Mouse (Mus musculus) heart, adult 11 months (tissue): ENCODE measurements around the gene Ift122.

Source experiments
- DNase-seq: peaks from one replicate; pipeline ENCODE4 v3.0.0; 2022

Gene Ift122

DNA sequence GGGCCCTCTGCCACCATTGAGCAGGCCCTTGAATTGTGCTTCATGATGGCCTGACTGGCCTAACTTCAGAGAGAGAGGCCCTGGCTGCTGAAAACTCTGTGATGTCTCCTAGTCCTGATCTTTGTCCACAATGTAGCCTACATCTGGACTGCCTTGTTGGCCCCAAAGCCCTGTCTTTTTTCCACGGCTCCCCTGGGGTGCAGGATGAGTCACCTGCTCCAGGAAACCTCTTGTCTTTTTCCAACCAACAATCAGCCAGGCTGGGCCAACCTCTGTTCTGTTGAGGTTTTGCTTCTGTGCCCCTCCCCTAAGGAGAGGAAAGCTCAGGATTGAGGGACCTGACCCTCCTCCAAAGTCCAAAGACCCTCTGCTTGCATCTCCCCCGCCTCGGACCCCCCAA lies 108.5 kb downstream of the Ift122 start:
- no peak for DNase-seq

DNA sequence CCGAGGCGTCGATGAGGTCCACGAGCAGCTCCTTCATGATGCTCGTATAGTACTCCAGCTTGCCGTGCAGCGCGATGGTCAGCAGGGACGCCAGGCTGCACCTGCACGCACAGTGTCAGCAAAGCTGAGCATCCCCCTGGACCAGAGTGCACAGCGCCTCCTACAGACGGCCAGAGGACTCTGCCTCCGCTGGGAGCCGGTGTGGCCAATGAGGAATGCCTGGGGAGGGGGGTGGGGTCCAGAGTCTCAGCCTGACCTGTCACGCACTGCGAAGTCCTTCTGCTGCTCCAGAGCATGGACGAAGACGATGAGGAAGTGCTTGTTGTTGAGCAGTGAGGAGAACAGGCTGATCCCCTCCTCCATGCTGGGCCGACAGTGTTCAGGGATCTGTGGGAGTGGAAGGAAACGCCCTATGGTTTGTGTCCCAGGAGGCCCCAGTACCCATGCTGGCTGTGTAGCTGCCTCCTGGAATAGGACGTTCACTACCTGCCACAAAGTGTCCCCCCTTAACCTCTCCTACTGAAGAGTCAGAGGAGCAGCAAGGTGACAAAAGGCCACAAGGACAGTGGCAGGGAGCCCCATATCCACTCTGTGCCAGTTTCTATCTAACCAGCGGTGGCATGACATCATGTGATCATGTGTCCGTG lies 109.3 kb downstream of the Ift122 start:
- DNase-seq, result peak; percentile 96

DNA sequence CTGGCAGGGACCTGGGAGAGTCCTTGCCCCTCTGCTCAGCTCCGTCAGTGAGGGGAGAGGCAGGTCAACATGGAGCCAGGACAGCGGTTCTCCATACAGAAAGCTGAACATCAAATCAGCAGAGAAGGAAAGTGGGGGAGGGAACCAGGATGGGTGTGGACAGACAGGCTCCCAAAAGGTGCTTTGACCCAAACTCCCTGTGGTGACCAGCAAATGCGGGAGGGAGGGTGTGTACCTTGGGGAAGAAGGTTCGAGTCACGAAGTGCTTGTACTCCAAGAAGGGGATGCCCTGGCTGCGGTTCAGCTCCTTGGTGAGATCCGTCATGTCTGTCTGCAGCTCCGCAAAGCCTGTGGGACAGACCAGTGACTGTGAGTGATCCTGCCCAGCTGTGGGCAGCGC lies 110.4 kb downstream of the Ift122 start:
- DNase-seq, result peak; percentile 98

DNA sequence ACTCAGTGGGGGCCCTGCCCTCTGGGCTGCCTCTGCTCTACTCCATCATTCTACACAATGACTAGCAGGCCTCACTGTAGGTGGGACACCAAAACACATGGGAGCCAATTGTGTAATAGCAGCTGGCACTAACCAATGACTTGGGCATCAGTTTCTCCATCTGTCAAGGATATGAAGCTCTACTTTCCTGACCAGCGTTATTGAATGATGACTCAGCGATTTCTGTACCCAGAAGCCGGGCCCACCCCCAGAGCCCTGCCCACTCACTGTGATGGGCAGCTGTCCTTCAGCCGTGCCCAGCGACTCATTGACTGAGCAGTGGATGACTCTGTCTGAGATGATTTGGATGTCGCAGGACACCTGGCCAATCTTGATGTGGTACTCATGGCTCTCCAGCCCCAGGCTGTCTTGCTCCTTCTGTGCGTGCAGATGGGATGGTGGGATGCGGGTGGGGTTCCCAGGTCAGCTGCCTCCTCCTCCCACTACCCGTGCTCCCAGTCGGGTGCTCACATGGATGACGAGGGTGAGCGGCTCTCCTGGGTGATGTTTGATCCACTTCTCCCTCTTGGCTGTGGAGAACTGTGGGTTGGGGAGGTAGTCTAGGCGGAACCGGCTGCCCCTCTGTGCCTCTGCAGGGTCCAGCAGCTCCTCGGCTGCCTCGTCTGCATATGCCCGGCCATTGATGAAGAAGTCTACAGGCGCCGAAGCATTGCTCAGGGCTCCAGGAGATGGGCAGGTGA lies 113.1 kb downstream of the Ift122 start:
- no peak for DNase-seq

DNA sequence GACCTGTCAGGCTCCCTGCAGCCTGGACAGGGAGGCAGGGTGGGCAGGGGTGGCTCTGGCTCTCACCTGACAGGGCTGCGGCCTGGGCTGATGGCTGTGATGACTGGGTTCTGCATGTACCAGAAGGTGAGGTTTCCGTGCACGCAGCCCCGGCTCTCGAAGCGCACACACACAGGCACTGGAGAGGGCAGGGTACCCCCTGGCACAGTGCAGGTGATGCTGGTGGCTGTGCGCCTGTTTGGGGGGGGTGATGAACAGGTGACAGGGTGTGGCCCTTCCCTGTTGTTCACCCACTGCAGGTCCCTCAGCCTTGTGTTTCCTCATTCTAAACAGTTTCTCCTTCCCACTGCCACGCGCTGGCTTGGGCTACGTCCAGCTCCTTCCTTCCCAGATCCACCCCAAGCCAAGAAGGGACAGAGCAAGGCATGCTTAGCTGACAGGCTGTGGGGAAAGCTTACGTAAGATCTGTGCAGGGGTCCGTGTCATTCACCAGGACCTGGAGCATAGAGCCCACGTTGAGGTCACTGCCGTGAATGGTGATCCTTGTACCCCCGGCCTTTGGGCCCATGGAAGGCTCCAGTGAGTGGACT lies 114.1 kb downstream of the Ift122 start:
- DNase-seq, result no peak

DNA sequence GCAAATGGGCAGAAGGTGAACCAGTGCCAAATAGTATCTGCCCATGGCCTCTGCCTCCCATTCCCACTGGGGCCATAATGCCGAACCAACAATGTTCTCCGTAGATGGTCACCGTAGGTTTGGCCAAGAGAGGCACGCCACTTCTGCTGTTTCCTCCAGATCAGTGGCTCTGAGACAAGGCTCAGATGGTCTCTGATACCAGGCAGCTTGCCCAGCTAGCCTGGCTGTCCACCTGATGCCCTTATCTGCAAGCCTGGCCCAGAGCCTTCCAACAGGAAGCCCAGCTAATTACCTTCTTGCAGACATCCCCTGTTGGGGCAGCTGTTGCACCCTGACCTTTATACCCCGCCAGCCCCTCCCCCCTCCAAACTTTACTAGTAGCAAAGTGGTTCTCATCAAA lies 114.8 kb downstream of the Ift122 start:
- peak; percentile 94 for DNase-seq

DNA sequence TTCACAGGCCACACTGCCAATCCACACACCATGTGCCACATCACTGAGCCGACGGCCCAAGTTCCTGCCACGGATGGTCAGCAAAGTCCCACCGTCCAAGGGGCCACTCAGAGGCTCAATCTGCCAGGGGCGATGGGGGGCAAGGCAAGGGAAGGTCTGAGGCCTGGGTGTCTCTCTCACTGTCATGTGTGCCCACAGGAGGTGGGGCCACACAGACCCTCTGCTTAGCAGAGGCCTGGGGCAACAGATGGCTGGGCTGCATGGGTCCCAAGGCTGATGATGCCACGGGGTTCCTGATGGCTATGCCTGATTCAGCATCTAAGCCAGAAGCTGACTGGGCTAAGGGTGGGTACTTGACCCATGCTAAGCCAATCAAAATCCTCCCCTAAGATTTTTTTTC lies 115.4 kb downstream of the Ift122 start:
- DNase-seq, result no peak

DNA sequence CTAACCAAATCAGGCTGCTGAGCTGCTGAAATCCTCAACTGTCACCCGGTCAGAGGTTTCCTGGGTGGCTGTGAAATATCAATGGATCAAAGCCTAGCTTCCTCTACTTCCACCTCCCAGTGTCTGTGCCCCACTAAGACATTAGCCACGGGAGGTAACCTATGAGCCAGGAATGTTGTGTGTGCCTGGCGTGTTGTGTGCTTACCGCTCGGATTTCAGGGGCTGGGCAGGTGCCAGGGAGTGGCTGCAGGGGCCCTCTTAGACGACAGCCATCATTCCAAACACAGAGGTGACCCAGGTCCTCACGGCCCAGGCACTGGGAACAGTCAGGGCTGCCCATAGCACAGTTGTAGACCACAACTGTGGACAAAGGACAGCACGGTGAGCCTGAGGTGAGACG lies 115.8 kb downstream of the Ift122 start:
- no peak for DNase-seq

DNA sequence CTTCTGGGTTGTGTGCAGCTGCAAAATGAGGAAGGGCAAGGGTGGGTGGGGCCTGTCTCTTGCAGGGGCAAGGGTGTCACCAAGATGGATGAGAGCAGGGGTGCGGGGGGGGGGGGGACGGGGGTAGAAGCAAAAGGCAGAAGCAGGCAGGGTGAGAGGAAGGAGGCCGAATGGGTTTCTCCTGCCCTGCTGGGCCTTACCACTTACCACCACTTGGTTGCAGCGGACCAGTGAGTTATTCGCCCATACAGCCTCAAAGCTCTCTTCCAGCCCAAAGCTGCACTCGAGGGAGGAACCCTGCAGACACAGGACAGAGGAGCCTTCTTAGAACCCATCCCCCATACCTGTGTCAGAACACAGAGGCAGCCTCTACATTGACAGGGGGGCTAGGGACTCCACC lies 116.7 kb downstream of the Ift122 start:
- DNase-seq, result no peak

DNA sequence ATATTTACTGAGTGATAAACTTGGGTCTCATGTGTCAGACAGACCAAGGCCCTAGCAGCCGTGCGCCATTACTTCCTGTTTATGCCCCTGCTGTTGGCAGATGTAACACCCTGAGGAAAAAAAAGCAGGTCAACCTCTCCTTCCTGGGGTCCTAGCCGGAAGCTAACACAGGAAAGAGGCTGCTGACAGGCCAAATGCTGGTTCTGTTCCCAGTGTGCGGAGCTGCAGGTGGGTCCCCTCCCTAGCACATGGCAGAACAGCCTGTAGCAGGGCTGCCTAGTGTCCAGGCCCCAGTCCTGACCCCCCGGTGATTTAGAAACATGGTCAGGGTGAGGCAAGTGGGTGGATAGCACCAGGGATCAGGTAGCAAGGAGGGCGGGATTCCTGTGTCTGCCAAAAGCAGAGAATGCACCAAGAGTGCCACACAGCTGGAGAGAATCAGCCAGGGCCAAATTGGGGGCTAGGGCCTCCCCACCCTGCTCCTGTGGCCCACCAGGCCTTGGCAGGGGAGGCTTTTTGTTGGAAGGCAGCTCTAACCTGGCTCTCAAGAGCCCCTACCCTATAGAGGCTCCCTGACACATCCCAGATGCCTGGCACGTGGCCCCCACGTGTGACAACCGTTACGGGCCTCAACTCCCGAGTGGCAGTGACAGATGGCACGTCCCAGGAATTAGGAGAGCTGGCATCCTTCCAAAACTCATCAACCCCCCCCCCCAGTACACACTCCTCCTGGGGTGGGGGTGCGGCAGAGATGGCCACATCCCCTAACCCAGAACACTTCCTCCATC lies 118.2 kb downstream of the Ift122 start:
- DNase-seq, result peak; percentile 97

DNA sequence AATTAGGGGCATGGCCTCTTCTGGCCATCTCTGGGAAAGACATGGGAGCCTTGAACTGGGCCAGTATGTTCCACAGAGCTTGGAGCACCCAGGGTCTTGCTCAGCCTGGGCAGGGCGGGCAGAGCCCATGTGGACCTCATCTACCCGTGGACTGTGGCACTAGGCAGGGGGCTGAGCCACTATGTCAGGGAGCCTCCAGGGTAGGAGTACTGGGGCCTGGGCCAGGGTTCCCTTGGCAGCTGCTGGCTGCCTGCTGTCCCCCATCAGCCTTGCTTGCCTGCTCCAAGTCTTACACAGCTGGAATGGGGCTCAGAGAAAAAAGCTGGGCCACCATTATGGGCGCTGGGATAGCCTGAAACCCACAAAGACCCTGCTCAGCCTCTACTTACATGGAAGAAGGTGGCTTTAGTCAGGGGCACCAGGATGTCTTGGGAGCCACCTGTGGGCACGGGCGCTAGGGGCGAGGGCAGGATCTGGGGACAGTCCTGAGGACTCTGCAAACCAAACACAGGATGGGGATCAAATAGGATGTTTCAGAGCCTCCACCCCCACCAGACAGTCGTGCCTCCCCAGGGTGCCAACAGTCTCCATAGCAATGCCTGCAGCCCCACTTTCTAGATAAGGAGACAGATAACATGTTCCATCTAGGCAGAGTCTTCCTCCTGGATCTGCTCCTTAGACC lies 119.0 kb downstream of the Ift122 start:
- DNase-seq, result no peak

DNA sequence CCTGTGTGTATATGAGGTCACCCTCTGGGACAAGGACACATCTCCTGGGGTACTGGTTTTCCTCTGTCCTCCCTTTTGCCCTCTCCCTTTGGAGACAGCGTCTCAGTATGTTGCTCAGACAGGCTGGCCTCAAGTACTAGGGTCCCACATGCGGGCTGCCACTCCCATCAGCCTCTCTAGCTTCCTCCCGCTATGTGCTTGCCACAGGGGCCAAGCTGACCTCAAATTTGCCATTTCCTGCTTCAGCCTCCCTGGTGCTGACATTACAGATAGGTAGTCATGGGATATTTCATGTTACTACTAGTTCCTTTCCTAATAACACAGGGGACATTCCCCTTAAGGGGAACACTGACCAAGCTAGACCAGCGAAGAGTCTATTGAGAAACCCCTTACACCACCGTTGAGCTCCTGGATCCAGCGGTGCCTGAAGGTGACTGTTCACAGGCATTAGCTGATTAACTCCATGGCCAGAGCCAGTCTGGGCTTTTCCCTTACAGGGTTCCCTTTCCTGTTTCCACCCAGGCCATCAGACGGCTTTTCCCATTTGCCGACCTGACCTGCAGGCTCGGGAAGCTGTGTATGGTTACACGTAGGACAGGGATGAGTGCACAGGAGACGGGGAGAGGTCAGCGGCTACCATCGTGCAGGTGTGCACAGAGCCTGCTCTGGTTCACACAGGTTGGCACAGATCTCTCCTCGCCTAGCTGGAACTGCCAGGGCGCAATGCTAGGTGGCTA lies 120.0 kb downstream of the Ift122 start:
- DNase-seq, result peak; percentile 93

DNA sequence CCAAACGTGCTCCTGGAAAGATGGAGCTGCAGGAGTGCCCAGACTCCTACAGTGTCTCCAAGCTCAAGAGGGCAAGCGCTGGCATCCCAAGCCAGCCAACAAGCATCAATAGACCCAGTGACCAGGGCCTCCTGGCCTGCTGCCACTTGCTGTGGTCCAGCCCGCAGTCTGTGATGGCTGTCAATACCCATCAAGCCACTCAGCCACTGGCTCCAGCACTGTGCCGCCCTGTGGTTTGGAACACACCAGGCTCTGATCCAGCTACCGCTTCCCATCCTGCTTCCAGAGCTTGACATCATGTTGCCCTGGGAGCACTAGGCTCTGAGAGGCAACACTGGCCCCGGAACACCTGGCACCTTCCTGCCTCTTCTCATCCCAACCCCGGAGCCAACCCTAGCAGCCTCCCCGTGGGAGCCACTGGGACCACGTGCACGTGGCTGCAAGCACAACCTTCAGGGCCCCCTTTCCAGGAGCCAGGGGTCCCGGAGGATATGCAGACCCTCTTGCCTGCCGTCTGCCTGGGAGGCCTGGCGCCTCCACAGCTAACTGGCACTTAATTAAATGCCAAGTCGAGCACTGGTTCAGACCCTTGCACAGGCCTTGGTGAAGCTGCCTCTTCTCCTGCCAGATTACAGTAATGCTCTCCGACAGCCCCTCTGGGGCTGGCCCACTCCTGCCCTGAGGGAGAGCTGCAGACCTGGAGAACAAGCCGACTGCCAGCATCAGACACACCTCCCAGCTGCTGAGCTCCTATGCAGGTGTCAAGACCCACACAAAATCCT lies 120.8 kb downstream of the Ift122 start:
- peak; percentile 95 for DNase-seq

DNA sequence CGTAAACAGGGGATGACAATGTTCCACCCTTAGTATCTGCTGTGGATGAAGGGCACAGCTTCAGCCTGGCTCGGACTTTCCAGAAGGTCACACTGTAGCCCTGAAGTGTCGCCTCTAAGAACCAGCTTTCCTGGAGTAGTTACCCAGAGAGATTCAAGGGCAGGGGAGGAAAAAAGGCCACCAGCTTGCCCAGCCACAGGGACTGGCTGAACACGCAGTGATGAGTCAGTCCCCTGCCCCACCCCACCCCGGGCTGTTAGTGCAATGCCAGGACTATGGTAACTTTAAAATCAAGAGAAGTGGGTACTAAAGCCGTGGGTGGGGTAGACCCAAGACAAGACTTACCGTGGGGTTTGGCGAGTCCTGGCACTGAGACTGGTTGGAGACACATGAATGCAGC lies 122.3 kb downstream of the Ift122 start:
- no peak for DNase-seq
